Mouse (Mus musculus) CH12.LX (cell line): ENCODE results near the gene Mrpl33. TPM values are rescaled to one million over a fixed set of nuclear protein-coding genes. Genes with fewer than 3 reads are reported as not detected.

ENCODE experiments used
- DNase-seq: peaks from one replicate; pipeline ENCODE4 v3.0.0-alpha.2; 2013; ENCODE audit errors: extremely low read depth
- H3K27ac ChIP-seq: 2 replicates; pipeline ENCODE4 v1.5.1; 2012; ENCODE audit warnings: low read depth, mild to moderate bottlenecking, control low read depth, moderate library complexity; ENCODE audit not compliant: insufficient read depth
- H3K27me3 ChIP-seq: replicated peaks from 2 replicates; pipeline ENCODE3; 2012; ENCODE audit warnings: inconsistent platforms
- H3K36me3 ChIP-seq, 2 experiments: replicated peaks in 1 of 2; 2 replicates each; pipeline versions ENCODE3 to v1.6.1; 2012; ENCODE audit warnings: inconsistent platforms in 1 of 2, low read length in 1 of 2, mild to moderate bottlenecking in 1 of 2, mixed read lengths in 1 of 2, moderate library complexity in 1 of 2; ENCODE audit not compliant: control insufficient read depth in 1 of 2, insufficient read depth in 1 of 2
- H3K4me1 ChIP-seq, 2 experiments: 2 replicates each; pipeline ENCODE4 v1.6.1; 2012; ENCODE audit warnings: inconsistent platforms in 1 of 2, moderate library complexity in 1 of 2; ENCODE audit not compliant: insufficient read depth in 2 of 2, control insufficient read depth in 1 of 2
- H3K4me2 ChIP-seq: 2 replicates; pipeline ENCODE4 v1.6.1; 2012; ENCODE audit warnings: low read depth, mild to moderate bottlenecking, control low read depth; ENCODE audit not compliant: poor library complexity, insufficient read depth, severe bottlenecking
- H3K4me3 ChIP-seq, 3 experiments: fragments of 150-350 bp in 1 of 3; sonication (generic) in 1 of 3; replicated peaks in 1 of 3; 2 replicates each; pipeline versions ENCODE3 to v1.5.1; 2011 to 2012; ENCODE audit warnings: low read depth in 2 of 3, low read length in 2 of 3, mild to moderate bottlenecking in 2 of 3, moderate library complexity in 2 of 3, control low read depth in 1 of 3, improper control_type of control experiment in 1 of 3, inconsistent platforms in 1 of 3, mixed read lengths in 1 of 3; ENCODE audit not compliant: poor library complexity in 1 of 3
- H3K79me2 ChIP-seq: replicated peaks from 2 replicates; pipeline ENCODE4 v1.6.1; 2012; ENCODE audit warnings: mild to moderate bottlenecking, moderate library complexity; ENCODE audit not compliant: control insufficient read depth, poor library complexity, insufficient read depth, severe bottlenecking; ENCODE audit errors: extremely low read depth
- H3K9ac ChIP-seq: 2 replicates; pipeline ENCODE4 v1.6.1; 2012; ENCODE audit warnings: low read depth, mild to moderate bottlenecking, control low read depth, moderate library complexity; ENCODE audit not compliant: insufficient read depth
- H3K9me3 ChIP-seq: replicated peaks from 2 replicates; pipeline ENCODE3; 2012; ENCODE audit warnings: low read length, inconsistent platforms, mixed read lengths
- CHD2 ChIP-seq: IDR thresholded peaks from 2 replicates; pipeline ENCODE4 v1.6.1; 2011; ENCODE audit warnings: low read length, improper control_type of control experiment
- ELF1 ChIP-seq: IDR thresholded peaks from 2 replicates; pipeline ENCODE4 v1.6.1; 2014; ENCODE audit warnings: low read depth, mild to moderate bottlenecking, inconsistent platforms, low read length, improper control_type of control experiment
- IRF4 ChIP-seq: IDR thresholded peaks from 2 replicates; pipeline ENCODE4 v1.6.1; 2014; ENCODE audit warnings: low read depth, mild to moderate bottlenecking, inconsistent platforms, low read length, improper control_type of control experiment
- JUN ChIP-seq: IDR thresholded peaks from 2 replicates; pipeline ENCODE4 v1.6.1; 2011; ENCODE audit warnings: low read depth, mild to moderate bottlenecking, low read length, improper control_type of control experiment, moderate library complexity; ENCODE audit not compliant: insufficient read depth
- KAT2A ChIP-seq: IDR thresholded peaks from 2 replicates; pipeline ENCODE4 v1.6.1; 2012; ENCODE audit warnings: low read length, improper control_type of control experiment, inconsistent platforms; ENCODE audit not compliant: insufficient replicate concordance
- MAFK ChIP-seq: IDR thresholded peaks from 2 replicates; pipeline ENCODE4 v1.6.1; 2011; ENCODE audit warnings: low read length, improper control_type of control experiment; ENCODE audit not compliant: insufficient replicate concordance
- MAX ChIP-seq: IDR thresholded peaks from 2 replicates; pipeline ENCODE4 v1.6.1; 2011; ENCODE audit warnings: low read length, improper control_type of control experiment
- MAZ ChIP-seq: IDR thresholded peaks from 2 replicates; pipeline ENCODE4 v1.6.1; 2012; ENCODE audit warnings: low read depth, mild to moderate bottlenecking, inconsistent platforms, low read length, improper control_type of control experiment, moderate library complexity
- MEF2A ChIP-seq: IDR thresholded peaks from 2 replicates; pipeline ENCODE4 v1.6.1; 2014; ENCODE audit warnings: low read depth, mild to moderate bottlenecking, inconsistent platforms, low read length, improper control_type of control experiment, borderline replicate concordance
- MYC ChIP-seq: IDR thresholded peaks from 2 replicates; pipeline ENCODE4 v1.6.1; 2011; ENCODE audit warnings: low read depth, mild to moderate bottlenecking, improper control_type of control experiment, low read length
- POLR2AphosphoS2 ChIP-seq: IDR thresholded peaks from 2 replicates; pipeline ENCODE4 v1.6.1; 2011; ENCODE audit warnings: low read depth, low read length, improper control_type of control experiment
- RAD21 ChIP-seq: IDR thresholded peaks from 2 replicates; pipeline ENCODE4 v1.6.1; 2011; ENCODE audit warnings: low read depth, mild to moderate bottlenecking, low read length, improper control_type of control experiment, moderate library complexity
- TBP ChIP-seq: conservative IDR thresholded peaks from 2 replicates; pipeline ENCODE4 v1.6.1; 2011; ENCODE audit warnings: low read depth, low read length, improper control_type of control experiment
- UBTF ChIP-seq: IDR thresholded peaks from 2 replicates; pipeline ENCODE4 v1.6.1; 2012; ENCODE audit warnings: low read depth, mild to moderate bottlenecking, inconsistent platforms, low read length, improper control_type of control experiment, moderate library complexity
- USF1 ChIP-seq: IDR thresholded peaks from 2 replicates; pipeline ENCODE4 v1.6.1; 2014; ENCODE audit warnings: low read depth, mild to moderate bottlenecking, inconsistent platforms, low read length, improper control_type of control experiment
- USF2 ChIP-seq: conservative IDR thresholded peaks from 2 replicates; pipeline ENCODE4 v1.6.1; 2011; ENCODE audit warnings: low read depth, low read length, improper control_type of control experiment
- ZC3H11A ChIP-seq: IDR thresholded peaks from 2 replicates; pipeline ENCODE4 v1.6.1; 2012; ENCODE audit warnings: low read depth, mild to moderate bottlenecking, inconsistent platforms, low read length, improper control_type of control experiment
- ZKSCAN1 ChIP-seq: IDR thresholded peaks from 2 replicates; pipeline ENCODE4 v1.6.1; 2012; ENCODE audit warnings: low read depth, inconsistent platforms, low read length, improper control_type of control experiment, borderline replicate concordance
- ZNF384 ChIP-seq: IDR thresholded peaks from 2 replicates; pipeline ENCODE4 v1.6.1; 2012; ENCODE audit warnings: low read depth, low read length, improper control_type of control experiment, inconsistent platforms
- dilution Hi-C: fragments of 300-500 bp; cut with MboI; formaldehyde crosslinking; loops from 2 replicates; pipeline ENCODE4 v1.14.3; 2020; ENCODE audit warnings: low sequenced_read_pairs; ENCODE audit not compliant: extremely low pct_unique_long_range_greater_than_20kb, extremely low pct_ligation_motif_present
- in situ Hi-C: fragments of 300-500 bp; cut with MboI; formaldehyde crosslinking; loops from 3 replicates; pipeline ENCODE4 v1.14.3; 2019; ENCODE audit warnings: low sequenced_read_pairs, low pct_ligation_motif_present, low pct_unique_long_range_greater_than_20kb, mixed read lengths
- polyA plus RNA-seq: library from polyadenylated mRNA; unstranded; fragments of >175 nt; gene quantifications from 2 replicates; pipeline ENCODE4 v1.2.1, GENCODE M21; 2012; ENCODE audit warnings: low read depth; ENCODE audit not compliant: insufficient read length
- total RNA-seq, 2 experiments: library from RNA; depleted of rRNA; stranded (reverse); fragments of 300-350 nt in 1 of 2; fragments of >200 nt in 1 of 2; gene quantifications; 2 replicates each; pipeline ENCODE4 v1.2.3; 2012 to 2014

The Mrpl33 gene
- total and polyA plus RNA-seq, 3 experiments: 114 to 336 (median 168) TPM

GRCm38 (mm10) chr5:31686040-31686439 is 89.3 kb downstream of the Mrpl33 start:
- no peak overlapping the region for H3K4me2 ChIP-seq
- in situ Hi-C loops (no loop called here), dilution Hi-C loops (no loop called here)
- H3K79me2 ChIP-seq: no peaks in the 10 kb centered on the region
- TF ChIP-seq ZNF384 (no peak), MAFK (no peak), ZKSCAN1 (no peak), TBP (no peak), ZC3H11A (no peak), RAD21 (no peak), MEF2A (no peak), KAT2A (no peak), MAX (no peak), IRF4 (no peak)
- H3K4me1 ChIP-seq: no peaks in the 10 kb centered on the region
- DNase-seq: no peak
- H3K9ac ChIP-seq: no peak overlapping the region
- H3K36me3 ChIP-seq: no peaks in the 10 kb centered on the region
- no peaks in the 10 kb centered on the region for H3K9me3 ChIP-seq
- H3K4me3 ChIP-seq: no peak overlapping the region
- H3K27me3 ChIP-seq: no peaks in the 10 kb centered on the region
- no peak overlapping the region for H3K27ac ChIP-seq

- Histone ChIP-seq H3K27me3 (no peaks in the 10 kb centered on the region), H3K4me2 (no peak overlapping the region), H3K9me3 (no peaks in the 10 kb centered on the region), H3K79me2 (no peaks in the 10 kb centered on the region), H3K27ac (no peak overlapping the region), H3K36me3 (no peaks in the 10 kb centered on the region), H3K9ac (no peak overlapping the region), H3K4me1 (no peaks in the 10 kb centered on the region), H3K4me3 (no peak overlapping the region)
- no peak for TF ChIP-seq POLR2AphosphoS2
- TF ChIP-seq MAZ: no peak
- no peak for TF ChIP-seq ELF1
- no peak for TF ChIP-seq MAX
- no peak for TF ChIP-seq UBTF
- no peak for TF ChIP-seq ZNF384
- TF ChIP-seq TBP: no peak
- DNase-seq: no peak
- dilution Hi-C loops (no loop called here), in situ Hi-C loops (no loop called here)
Observed at GRCm38 (mm10) chr5:31687972-31688371, 91.2 kb downstream of the Mrpl33 start.

- peaks cover 0 to 8% of the 10 kb centered on the region in 2 experiments; a peak in 2 of 4 replicates for H3K4me1 ChIP-seq
- H3K36me3 ChIP-seq: peaks cover 0 to 3% of the 10 kb centered on the region in 2 experiments
- no peak for DNase-seq
- in situ Hi-C loops: loop anchor here (10.0 kb wide), 1 partner anchor 442 kb away; the partner anchor contains the start of gene Fosl2
- no peak overlapping the region for H3K9ac ChIP-seq
- dilution Hi-C loops: no loop called here
- no peak for TF ChIP-seq MYC
- no peak for TF ChIP-seq CHD2
- no peak for TF ChIP-seq JUN
- no peak for TF ChIP-seq MAZ
- TF ChIP-seq USF1: no peak
- no peak for TF ChIP-seq USF2
- no peak overlapping the region for H3K4me2 ChIP-seq
- no peak overlapping the region for H3K27ac ChIP-seq
- H3K4me3 ChIP-seq: no peak overlapping the region
- no peaks in the 10 kb centered on the region for H3K27me3 ChIP-seq
- H3K9me3 ChIP-seq: no peaks in the 10 kb centered on the region
- H3K79me2 ChIP-seq: no peaks in the 10 kb centered on the region
Observed at GRCm38 (mm10) chr5:31693191-31693590, 96.5 kb downstream of the Mrpl33 start.
